Mouse (Mus musculus) spleen, adult 2 months (tissue): ENCODE data around the gene Sost. TPM values are rescaled to one million over a fixed set of nuclear protein-coding genes. Genes with fewer than 3 reads are reported as not detected.

Source experiments
- DNase-seq, 2 experiments: peaks; one replicate each; pipeline versions ENCODE4 v3.0.0 to v3.0.0-alpha.2; 2012 to 2021; ENCODE audit warnings: low spot score in 2 of 2, low read depth in 1 of 2
- H3K27ac ChIP-seq: fragments of 200-500 bp; 2 replicates; pipeline ENCODE4 v1.5.1; 2012; ENCODE audit warnings: low read length, inconsistent platforms; ENCODE audit not compliant: insufficient read depth
- H3K27me3 ChIP-seq: fragments of 200-500 bp; 2 replicates; pipeline ENCODE4 v1.6.1; 2012; ENCODE audit warnings: mild to moderate bottlenecking, moderate library complexity, low read length, inconsistent platforms; ENCODE audit not compliant: control insufficient read depth, insufficient read depth
- H3K36me3 ChIP-seq: fragments of 200-500 bp; 2 replicates; pipeline ENCODE4 v1.6.1; 2012; ENCODE audit warnings: mild to moderate bottlenecking, low read length, inconsistent platforms; ENCODE audit not compliant: control insufficient read depth, insufficient read depth
- H3K4me1 ChIP-seq: fragments of 200-500 bp; 2 replicates; pipeline ENCODE4 v1.6.1; 2011; ENCODE audit warnings: inconsistent platforms; ENCODE audit not compliant: control insufficient read depth, insufficient read depth, insufficient read length
- H3K4me3 ChIP-seq: fragments of 200-500 bp; 2 replicates; pipeline ENCODE4 v1.5.1; 2011; ENCODE audit warnings: mild to moderate bottlenecking, inconsistent platforms; ENCODE audit not compliant: insufficient read depth, insufficient read length; ENCODE audit errors: extremely low read depth
- CTCF ChIP-seq: fragments of 200-500 bp; IDR thresholded peaks from 2 replicates; pipeline ENCODE4 v1.5.1; 2011; ENCODE audit warnings: mild to moderate bottlenecking, inconsistent platforms; ENCODE audit not compliant: insufficient read depth, insufficient read length, insufficient replicate concordance; ENCODE audit errors: extremely low read depth
- POLR2A ChIP-seq: fragments of 200-500 bp; IDR thresholded peaks from 2 replicates; pipeline ENCODE4 v1.6.1; 2011; ENCODE audit warnings: low read depth, low read length, inconsistent platforms
- WGBS: fragments of 180-500 bp; shearing (Covaris S2); methylation state at CpG from one replicate; pipeline ENCODE4 v1.1.7; 2018; 5-methylcytosine and 5-hydroxymethylcytosine counted together
- polyA plus RNA-seq: library from polyadenylated mRNA; depleted of rRNA; stranded (reverse); fragments of >200 nt; gene quantifications from 2 replicates; pipeline ENCODE4 v1.2.3, GENCODE M21; 2012

Sost gene
- polyA plus RNA-seq, 1 experiment = 0.05 TPM

DNA sequence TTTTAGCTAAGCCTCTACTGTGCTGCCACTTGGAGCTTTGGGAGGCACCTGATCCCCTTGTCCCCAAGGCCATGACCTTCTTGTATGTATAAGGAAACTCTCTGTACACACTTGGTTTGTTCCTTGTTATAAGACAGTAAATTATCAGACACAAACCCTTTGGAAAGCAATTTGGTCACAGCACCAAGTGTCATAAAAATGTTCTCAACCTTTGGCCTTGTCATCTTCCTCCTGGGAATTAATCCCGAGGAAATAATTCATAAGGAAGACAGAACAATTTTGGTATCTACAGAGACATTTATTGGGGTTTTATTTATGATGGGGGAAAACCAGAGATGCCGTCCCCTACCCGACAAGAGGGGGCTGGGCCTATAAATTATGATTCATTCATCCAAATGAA, 31.1 kb downstream of the Sost start:
- Histone ChIP-seq H3K4me1 (no peaks in the 10 kb centered on the region; the same call in 1 of the 2 replicates), H3K27me3 (peaks cover 6% of the 10 kb centered on the region; the same call in 1 of the 2 replicates), H3K36me3 (no peaks in the 10 kb centered on the region), H3K4me3 (no peak overlapping the region), H3K27ac (no peak overlapping the region)
- DNase-seq = no peak
- TF ChIP-seq CTCF = no peak
- TF ChIP-seq POLR2A = no peak
- WGBS = 84% methylated on average over 3 of the region's 3 CpGs

DNA sequence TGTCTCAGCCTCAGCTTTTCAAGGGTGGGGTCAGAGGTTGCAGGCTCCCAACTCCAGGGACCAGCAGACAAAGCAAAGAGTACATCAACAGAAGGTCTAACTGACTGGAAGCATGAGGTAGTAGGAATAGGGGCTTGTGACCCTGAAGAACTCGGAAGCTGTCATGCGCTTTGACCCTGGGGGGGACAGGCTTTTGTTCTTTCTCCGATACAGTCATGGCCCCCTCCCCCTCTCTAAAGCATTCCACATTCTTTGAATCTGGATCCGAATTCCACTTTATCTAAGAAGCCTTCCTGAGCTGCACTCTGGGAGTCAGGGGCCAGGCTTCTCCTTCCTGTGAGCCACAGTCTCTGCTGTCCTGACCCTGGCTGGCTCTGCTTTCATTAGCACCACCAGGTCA, 34.8 kb downstream of the Sost start:
- Histone ChIP-seq H3K27me3 (no peaks in the 10 kb centered on the region), H3K36me3 (no peaks in the 10 kb centered on the region), H3K4me1 (no peaks in the 10 kb centered on the region; the same call in 1 of the 2 replicates), H3K27ac (no peak overlapping the region), H3K4me3 (no peak overlapping the region)
- no peak for TF ChIP-seq CTCF
- TF ChIP-seq POLR2A = no peak
- 83% methylated on average over 4 of the region's 4 CpGs for WGBS
- no peak for DNase-seq

DNA sequence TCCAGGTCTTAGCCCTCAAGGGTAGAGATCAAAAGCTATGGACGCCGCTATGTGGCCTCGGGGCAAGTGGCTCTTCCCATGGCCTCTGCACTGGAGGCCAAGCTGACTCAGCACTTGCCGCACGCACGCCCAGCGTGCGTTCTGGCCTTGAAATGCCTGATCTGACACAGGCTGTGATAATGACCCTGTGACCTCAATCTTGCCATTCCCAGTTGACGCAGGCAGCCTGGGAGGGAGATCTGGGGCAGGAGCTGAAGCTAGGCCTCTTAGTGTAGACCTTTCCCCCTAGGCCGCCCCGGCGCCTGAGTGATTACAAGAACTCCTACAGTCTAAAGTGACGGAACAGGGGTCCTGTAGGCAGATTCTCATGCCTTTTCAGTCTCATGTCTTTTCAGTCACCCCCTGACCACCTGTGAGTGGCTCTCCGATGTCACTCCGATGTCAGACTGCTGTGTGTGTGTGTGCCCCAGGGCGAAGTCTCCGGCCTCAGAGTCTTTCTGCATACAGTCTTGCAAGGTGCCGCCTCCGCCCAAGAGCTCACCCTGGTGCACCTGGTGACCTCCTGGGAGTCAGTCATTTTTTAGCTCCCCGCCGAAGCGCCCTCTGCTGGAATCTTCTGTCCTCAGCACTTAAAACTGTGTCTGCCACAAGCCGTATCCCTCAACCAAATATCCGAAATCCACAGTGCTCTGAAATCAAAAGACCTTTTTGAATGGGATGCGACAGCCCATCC, 38.6 kb downstream of the Sost start:
- no peak overlapping the region for H3K4me3 ChIP-seq
- TF ChIP-seq POLR2A = no peak
- TF ChIP-seq CTCF = peak; percentile 20; the same call in 1 of the 2 replicates
- H3K4me1 ChIP-seq = peaks cover 4% of the 10 kb centered on the region; the same call in 1 of the 2 replicates
- WGBS = 69% methylated on average over 25 of the region's 25 CpGs
- peak in 1 of 2 experiments; percentile 43 for DNase-seq
- no peaks in the 10 kb centered on the region for H3K27me3 ChIP-seq
- no peak overlapping the region for H3K27ac ChIP-seq
- H3K36me3 ChIP-seq = no peaks in the 10 kb centered on the region

DNA sequence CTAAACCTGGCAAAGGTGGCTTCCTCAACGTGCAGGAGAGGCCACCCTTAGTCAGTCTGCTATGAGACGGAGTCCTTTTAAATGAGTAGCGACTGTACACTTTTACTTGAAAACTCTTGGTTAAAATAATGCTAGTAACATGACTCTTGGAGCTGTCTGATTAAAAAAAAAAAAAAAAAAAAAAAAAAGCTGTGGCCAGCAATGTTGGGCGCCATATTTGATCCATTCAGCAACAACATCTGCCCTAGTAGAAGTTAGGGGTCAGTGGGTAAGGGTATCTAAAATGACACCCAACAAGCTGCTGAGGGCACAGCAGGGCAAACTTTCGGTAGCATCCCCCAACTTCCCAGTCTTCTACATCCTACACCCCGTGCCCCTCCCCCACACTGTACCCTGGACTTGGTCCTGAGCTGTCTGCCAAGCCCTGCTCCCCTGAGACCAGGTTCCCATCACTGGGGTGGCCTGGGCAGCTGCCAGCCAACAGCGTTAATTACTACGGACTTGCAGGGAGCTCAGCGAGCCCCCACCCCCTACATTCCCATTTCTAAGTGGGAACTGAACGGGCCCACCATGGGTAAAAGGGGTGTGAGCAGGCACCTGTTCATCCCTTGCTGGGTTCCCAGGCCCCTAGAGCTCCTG, 39.7 kb downstream of the Sost start:
- WGBS = 89% methylated on average over 10 of the region's 10 CpGs
- DNase-seq = no peak
- TF ChIP-seq CTCF (no peak), POLR2A (no peak)
- Histone ChIP-seq H3K27ac (no peak overlapping the region), H3K4me1 (peaks cover 4% of the 10 kb centered on the region; the same call in 1 of the 2 replicates), H3K4me3 (no peak overlapping the region), H3K27me3 (no peaks in the 10 kb centered on the region), H3K36me3 (no peaks in the 10 kb centered on the region)

DNA sequence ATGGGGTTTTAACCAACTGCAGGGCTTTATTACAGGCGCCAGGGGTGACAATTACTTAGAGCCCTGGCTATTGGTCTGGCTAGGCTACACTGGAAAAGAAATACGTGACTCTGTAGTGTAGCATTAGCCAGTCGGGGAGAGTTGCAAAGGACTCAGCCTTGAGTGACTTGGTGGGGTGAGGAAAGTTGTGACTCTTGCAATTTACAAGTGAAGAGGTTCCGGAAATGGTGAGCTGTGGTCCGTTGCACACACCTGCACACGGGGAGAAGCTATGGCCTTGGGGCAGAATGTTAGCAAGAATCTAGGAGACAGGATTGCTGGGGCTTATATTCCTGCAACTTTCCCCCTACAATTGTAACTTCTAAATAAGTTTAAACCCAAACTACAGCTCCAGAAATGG, 41.2 kb downstream of the Sost start:
- DNase-seq = peak in 1 of 2 experiments; percentile 13
- Histone ChIP-seq H3K4me3 (no peak overlapping the region), H3K27me3 (no peaks in the 10 kb centered on the region), H3K36me3 (no peaks in the 10 kb centered on the region), H3K4me1 (peaks cover 4% of the 10 kb centered on the region; the same call in 1 of the 2 replicates), H3K27ac (no peak overlapping the region)
- 53% methylated on average over 6 of the region's 6 CpGs for WGBS
- no peak for TF ChIP-seq POLR2A
- TF ChIP-seq CTCF = no peak

DNA sequence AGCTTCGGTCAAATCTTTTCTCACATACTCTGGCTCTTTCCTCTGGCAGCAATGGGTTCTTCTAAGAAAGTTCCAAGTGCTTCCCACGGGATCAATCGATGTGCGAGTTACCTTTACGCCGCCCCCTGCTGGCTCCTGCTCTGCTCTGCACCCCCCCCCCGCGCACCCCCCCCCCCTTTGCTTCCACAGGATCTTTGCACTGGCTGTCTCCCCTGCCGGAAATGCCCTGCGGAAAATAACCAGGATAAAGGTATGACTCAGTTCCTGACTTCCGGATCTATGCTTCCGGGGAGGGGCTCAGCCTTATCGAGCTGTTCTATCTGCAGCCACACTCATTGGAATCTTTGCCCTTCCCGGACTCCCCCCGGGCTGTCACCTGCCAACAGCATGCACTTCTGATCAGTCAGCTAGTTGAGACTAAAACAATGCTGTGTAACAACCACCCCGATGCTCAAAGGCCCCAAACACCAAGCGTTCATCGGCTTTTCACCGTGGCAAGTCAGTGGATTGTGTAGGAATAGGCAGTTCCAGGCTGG, 42.3 kb downstream of the Sost start:
- DNase-seq = no peak
- no peaks in the 10 kb centered on the region for H3K36me3 ChIP-seq
- H3K4me3 ChIP-seq = no peak overlapping the region
- no peaks in the 10 kb centered on the region for H3K27me3 ChIP-seq
- H3K4me1 ChIP-seq = peaks cover 4% of the 10 kb centered on the region; the same call in 1 of the 2 replicates
- H3K27ac ChIP-seq = no peak overlapping the region
- WGBS = 62% methylated on average over 17 of the region's 19 CpGs
- no peak for TF ChIP-seq POLR2A
- no peak for TF ChIP-seq CTCF
